Mouse (Mus musculus) CH12.LX (cell line): ENCODE results near the gene Tspan14. TPM values are rescaled to one million over a fixed set of nuclear protein-coding genes. Genes with fewer than 3 reads are reported as not detected.

Experiments
- DNase-seq: peaks from one replicate; pipeline ENCODE4 v3.0.0-alpha.2; 2013; ENCODE audit errors: extremely low read depth
- H3K27ac ChIP-seq: 2 replicates; pipeline ENCODE4 v1.5.1; 2012; ENCODE audit warnings: low read depth, mild to moderate bottlenecking, control low read depth, moderate library complexity; ENCODE audit not compliant: insufficient read depth
- H3K27me3 ChIP-seq: replicated peaks from 2 replicates; pipeline ENCODE3; 2012; ENCODE audit warnings: inconsistent platforms
- H3K36me3 ChIP-seq, 2 experiments: replicated peaks in 1 of 2; 2 replicates each; pipeline versions ENCODE3 to v1.6.1; 2012; ENCODE audit warnings: inconsistent platforms in 1 of 2, low read length in 1 of 2, mild to moderate bottlenecking in 1 of 2, mixed read lengths in 1 of 2, moderate library complexity in 1 of 2; ENCODE audit not compliant: control insufficient read depth in 1 of 2, insufficient read depth in 1 of 2
- H3K4me1 ChIP-seq, 2 experiments: 2 replicates each; pipeline ENCODE4 v1.6.1; 2012; ENCODE audit warnings: inconsistent platforms in 1 of 2, moderate library complexity in 1 of 2; ENCODE audit not compliant: insufficient read depth in 2 of 2, control insufficient read depth in 1 of 2
- H3K4me2 ChIP-seq: 2 replicates; pipeline ENCODE4 v1.6.1; 2012; ENCODE audit warnings: low read depth, mild to moderate bottlenecking, control low read depth; ENCODE audit not compliant: poor library complexity, insufficient read depth, severe bottlenecking
- H3K4me3 ChIP-seq, 3 experiments: fragments of 150-350 bp in 1 of 3; sonication (generic) in 1 of 3; replicated peaks in 1 of 3; 2 replicates each; pipeline versions ENCODE3 to v1.5.1; 2011 to 2012; ENCODE audit warnings: low read depth in 2 of 3, low read length in 2 of 3, mild to moderate bottlenecking in 2 of 3, moderate library complexity in 2 of 3, control low read depth in 1 of 3, improper control_type of control experiment in 1 of 3, inconsistent platforms in 1 of 3, mixed read lengths in 1 of 3; ENCODE audit not compliant: poor library complexity in 1 of 3
- H3K79me2 ChIP-seq: replicated peaks from 2 replicates; pipeline ENCODE4 v1.6.1; 2012; ENCODE audit warnings: mild to moderate bottlenecking, moderate library complexity; ENCODE audit not compliant: control insufficient read depth, poor library complexity, insufficient read depth, severe bottlenecking; ENCODE audit errors: extremely low read depth
- H3K9ac ChIP-seq: 2 replicates; pipeline ENCODE4 v1.6.1; 2012; ENCODE audit warnings: low read depth, mild to moderate bottlenecking, control low read depth, moderate library complexity; ENCODE audit not compliant: insufficient read depth
- H3K9me3 ChIP-seq: replicated peaks from 2 replicates; pipeline ENCODE3; 2012; ENCODE audit warnings: low read length, inconsistent platforms, mixed read lengths
- BHLHE40 ChIP-seq: IDR thresholded peaks from 2 replicates; pipeline ENCODE4 v1.6.1; 2011; ENCODE audit warnings: mild to moderate bottlenecking, low read depth, low read length, improper control_type of control experiment
- CHD2 ChIP-seq: IDR thresholded peaks from 2 replicates; pipeline ENCODE4 v1.6.1; 2011; ENCODE audit warnings: low read length, improper control_type of control experiment
- CTCF ChIP-seq, 2 experiments: IDR thresholded peaks in 1 of 2; conservative IDR thresholded peaks in 1 of 2; 2 replicates each; pipeline ENCODE4 v1.5.1; 2011 to 2012; ENCODE audit warnings: low read depth in 2 of 2, low read length in 2 of 2, improper control_type of control experiment in 1 of 2, inconsistent platforms in 1 of 2, mild to moderate bottlenecking in 1 of 2, moderate library complexity in 1 of 2
- EP300 ChIP-seq: IDR thresholded peaks from 2 replicates; pipeline ENCODE4 v1.6.1; 2011; ENCODE audit warnings: low read length, improper control_type of control experiment
- JUND ChIP-seq: conservative IDR thresholded peaks from 2 replicates; pipeline ENCODE4 v1.6.1; 2011; ENCODE audit warnings: low read depth, low read length, improper control_type of control experiment
- MXI1 ChIP-seq: IDR thresholded peaks from 2 replicates; pipeline ENCODE4 v1.6.1; 2011; ENCODE audit warnings: mild to moderate bottlenecking, low read depth, low read length, improper control_type of control experiment
- NELFE ChIP-seq: IDR thresholded peaks from 2 replicates; pipeline ENCODE4 v1.6.1; 2011; ENCODE audit warnings: low read depth, low read length, improper control_type of control experiment
- RAD21 ChIP-seq: IDR thresholded peaks from 2 replicates; pipeline ENCODE4 v1.6.1; 2011; ENCODE audit warnings: low read depth, mild to moderate bottlenecking, low read length, improper control_type of control experiment, moderate library complexity
- RCOR1 ChIP-seq: conservative IDR thresholded peaks from 2 replicates; pipeline ENCODE4 v1.6.1; 2012; ENCODE audit warnings: low read depth, mild to moderate bottlenecking, inconsistent platforms, low read length, improper control_type of control experiment
- SMC3 ChIP-seq: IDR thresholded peaks from 2 replicates; pipeline ENCODE4 v1.6.1; 2011; ENCODE audit warnings: low read depth, low read length, improper control_type of control experiment
- USF1 ChIP-seq: IDR thresholded peaks from 2 replicates; pipeline ENCODE4 v1.6.1; 2014; ENCODE audit warnings: low read depth, mild to moderate bottlenecking, inconsistent platforms, low read length, improper control_type of control experiment
- dilution Hi-C: fragments of 300-500 bp; cut with MboI; formaldehyde crosslinking; loops from 2 replicates; pipeline ENCODE4 v1.14.3; 2020; ENCODE audit warnings: low sequenced_read_pairs; ENCODE audit not compliant: extremely low pct_unique_long_range_greater_than_20kb, extremely low pct_ligation_motif_present
- in situ Hi-C: fragments of 300-500 bp; cut with MboI; formaldehyde crosslinking; loops from 3 replicates; pipeline ENCODE4 v1.14.3; 2019; ENCODE audit warnings: low sequenced_read_pairs, low pct_ligation_motif_present, low pct_unique_long_range_greater_than_20kb, mixed read lengths
- polyA plus RNA-seq: library from polyadenylated mRNA; unstranded; fragments of >175 nt; gene quantifications from 2 replicates; pipeline ENCODE4 v1.2.1, GENCODE M21; 2012; ENCODE audit warnings: low read depth; ENCODE audit not compliant: insufficient read length
- total RNA-seq, 2 experiments: library from RNA; depleted of rRNA; stranded (reverse); fragments of 300-350 nt in 1 of 2; fragments of >200 nt in 1 of 2; gene quantifications; 2 replicates each; pipeline ENCODE4 v1.2.3; 2012 to 2014

Gene Tspan14
- total and polyA plus RNA-seq, 3 experiments: 11.6 to 19.1 (median 14.9) TPM

- DNase-seq: no peak
- Histone ChIP-seq H3K27me3 (no peaks in the 10 kb centered on the region), H3K27ac (peak overlapping the region; percentile 47), H3K9ac (peak overlapping the region; percentile 25; the same call in 1 of the 2 replicates), H3K9me3 (no peaks in the 10 kb centered on the region), H3K4me1 (peaks cover 38 to 85% of the 10 kb centered on the region in 2 experiments), H3K4me2 (peak overlapping the region; percentile 67), H3K79me2 (peaks cover 52% of the 10 kb centered on the region), H3K36me3 (peaks cover 0 to 5% of the 10 kb centered on the region in 2 experiments), H3K4me3 (no peak overlapping the region)
- in situ Hi-C loops (no loop called here), dilution Hi-C loops (no loop called here)
- TF ChIP-seq USF1: no peak
- no peak for TF ChIP-seq NELFE
Measured at GRCm38 (mm10) chr14:40958083-40958985, 8.3 kb downstream of the Tspan14 start.

DNA sequence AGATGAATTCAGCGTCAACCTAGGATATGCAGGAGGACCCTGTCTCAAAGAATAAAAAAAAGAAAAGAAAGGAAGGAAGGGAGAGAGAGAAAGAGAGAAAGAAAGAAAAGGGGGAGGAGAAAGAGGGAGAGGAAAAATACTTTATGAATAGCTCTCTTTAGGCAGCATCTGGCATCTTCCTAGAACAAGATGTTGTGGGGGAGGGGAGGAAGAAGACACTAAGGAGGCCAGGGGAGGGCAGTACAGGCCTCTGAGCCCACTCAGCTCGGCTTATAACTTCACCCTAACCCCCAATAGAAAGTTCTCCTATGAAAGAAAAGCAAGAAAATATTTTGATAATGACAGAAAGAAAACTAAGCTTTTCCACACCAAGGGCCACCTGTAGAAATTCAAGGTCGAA, 9.0 kb downstream of the Tspan14 start:
- peak; percentile 37 for TF ChIP-seq SMC3
- no peak for TF ChIP-seq MXI1
- peak; percentile 25 for TF ChIP-seq RAD21
- TF ChIP-seq BHLHE40: no peak
- no peak for TF ChIP-seq JUND
- peak; percentile 80 for TF ChIP-seq CHD2
- TF ChIP-seq EP300: no peak
- no peak for TF ChIP-seq RCOR1
- TF ChIP-seq CTCF (conservative IDR thresholded peaks at IDR 0.05 in 1 of 2, IDR thresholded peaks at IDR 0.05 in 1 of 2; ENCODE audit: low read depth in 2 of 2, low read length in 2 of 2): peak in 1 of 2 experiments; percentile 45; a peak in 2 of 4 replicates
- Histone ChIP-seq H3K79me2 (peaks cover 53% of the 10 kb centered on the region), H3K4me3 (no peak overlapping the region), H3K4me1 (peaks cover 39 to 85% of the 10 kb centered on the region in 2 experiments), H3K4me2 (peak overlapping the region; percentile 67), H3K36me3 (peaks cover 0 to 2% of the 10 kb centered on the region in 2 experiments), H3K27me3 (no peaks in the 10 kb centered on the region), H3K27ac (peak overlapping the region; percentile 47; the same call in 1 of the 2 replicates), H3K9me3 (no peaks in the 10 kb centered on the region), H3K9ac (peak overlapping the region; percentile 25; the same call in 1 of the 2 replicates)
- in situ Hi-C loops (no loop called here), dilution Hi-C loops (no loop called here)
- DNase-seq: no peak
